Mouse (Mus musculus) C2C12 (cell line): ENCODE results near the gene 1700018G05Rik.
"Not testable (repeated sequence)": the region's sequence is repeated elsewhere in the genome, so short reads cannot be mapped to it uniquely, and the experiment has no call there.

Source experiments
- CEBPB ChIP-seq: IDR thresholded peaks from one replicate; pipeline ENCODE4 v1.6.1; 2011; ENCODE audit warnings: low read depth, mild to moderate bottlenecking, control low read depth, moderate library complexity
- CTCF ChIP-seq: IDR thresholded peaks from one replicate; pipeline ENCODE4 v1.5.1; 2011; ENCODE audit not compliant: control insufficient read depth, insufficient read depth, insufficient read length
- FOSL1 ChIP-seq: IDR thresholded peaks from one replicate; pipeline ENCODE4 v1.8.0; 2011; ENCODE audit warnings: mild to moderate bottlenecking, low read length; ENCODE audit not compliant: poor library complexity, insufficient read depth, severe bottlenecking

DNA sequence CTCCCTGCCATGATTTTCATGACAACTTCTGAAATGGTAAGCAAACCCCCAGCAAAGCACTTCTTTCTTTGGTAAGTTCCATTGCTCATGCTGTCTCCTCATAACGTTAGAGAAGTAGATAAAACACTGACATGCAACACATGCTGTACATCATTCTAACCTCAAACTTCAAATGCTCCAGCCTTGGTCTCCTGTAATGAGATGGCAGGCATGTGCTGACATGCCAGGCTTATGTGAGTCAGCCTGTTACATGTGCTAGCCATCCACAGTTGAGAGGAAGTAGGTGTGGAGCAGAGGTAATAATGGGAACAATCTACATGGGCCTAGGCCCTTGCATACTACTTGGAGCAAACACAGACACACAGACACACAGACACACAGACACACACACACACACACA, 13.3 kb upstream of the 1700018G05Rik start:
- TF ChIP-seq CTCF, FOSL1, CEBPB: not testable (repeated sequence)
